Mouse (Mus musculus) ES-E14 (cell line): ENCODE measurements around the gene Timmdc1.

Source experiments
- CHD2 ChIP-seq: IDR thresholded peaks from 2 replicates; pipeline ENCODE4 v1.6.1; 2014; ENCODE audit warnings: mild to moderate bottlenecking, low read depth, low read length, inconsistent platforms
- ZNF384 ChIP-seq: IDR thresholded peaks from 2 replicates; pipeline ENCODE4 v1.6.1; 2012; ENCODE audit warnings: low read depth, low read length, inconsistent platforms

DNA sequence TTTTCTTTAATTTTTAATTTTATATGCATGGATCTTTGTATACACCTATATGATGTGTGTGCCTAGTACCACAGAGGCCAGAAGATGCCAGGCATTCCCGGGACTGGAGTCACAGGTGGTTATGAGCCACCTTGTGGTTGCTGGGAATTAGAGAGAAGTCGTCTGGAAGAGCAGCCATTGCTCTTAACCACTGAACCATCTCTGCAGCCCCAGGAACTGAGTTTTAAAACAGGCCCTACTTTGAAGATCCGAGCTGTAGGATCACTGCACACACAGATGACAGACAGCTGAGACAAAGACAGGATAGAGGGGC is 53.8 kb downstream of the Timmdc1 start:
- TF ChIP-seq ZNF384 (no peak), CHD2 (no peak)
